ENCODE assay signal across 25 mouse cellular contexts in the genomic region with DNA sequence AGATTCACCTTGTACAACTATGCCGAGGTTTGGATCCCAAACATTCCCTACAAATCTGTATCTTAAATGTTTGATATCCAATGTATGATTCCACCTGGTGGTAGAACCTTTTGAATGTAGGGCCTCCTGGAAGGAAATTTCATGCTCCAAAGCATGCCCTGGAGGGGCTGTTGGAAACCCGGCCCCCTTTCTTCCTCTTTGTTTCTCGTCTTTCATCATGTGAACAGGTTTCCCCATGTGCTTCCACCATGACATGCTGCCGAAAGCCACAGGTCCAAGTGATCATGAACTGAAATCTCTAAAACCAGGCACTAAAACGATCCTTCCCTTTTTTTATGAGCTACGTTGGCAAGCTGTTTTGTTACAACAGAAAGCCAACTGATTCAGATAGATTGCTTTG. TPM values are rescaled to one million over a fixed set of nuclear protein-coding genes. Genes with fewer than 3 reads are reported as not detected.
"Had no signal": no experiment of that assay in that cellular context is flagged by ENCODE, and none has a peak within 500 bp of the region (broad histone marks: within the 10 kb centered on the region; RNA-seq: fewer than 3 reads in every experiment).

No protein-coding gene starts in this region.

- DNase-seq: gastrocnemius, adult 2 months; gastrocnemius, postnatal 10 days; gastrocnemius, postnatal 25 days; heart, adult 18-20 months; heart, postnatal 14 days; heart, postnatal 36 days; kidney, adult 11 months; kidney, adult 2 months; kidney, postnatal 10 days; kidney, postnatal 25 days; kidney, postnatal 4 days; left cerebral cortex, postnatal 4 days had no signal

- H3K4me1 ChIP-seq: heart, embryonic 13.5 days; heart, embryonic 15.5 days; hindbrain, embryonic 13.5 days; hindbrain, embryonic 15.5 days; limb, embryonic 15.5 days; liver, embryonic 12.5 days had no signal

- H3K27ac ChIP-seq: gastrocnemius, adult 2 months; heart, embryonic 13.5 days; heart, embryonic 15.5 days; hindbrain, embryonic 13.5 days; hindbrain, embryonic 15.5 days; hindbrain, postnatal 0 days; layer of hippocampus, adult 2 months; limb, embryonic 13.5 days; limb, embryonic 15.5 days; liver, embryonic 12.5 days; liver, embryonic 14.5 days had no signal

- ATAC-seq: hindbrain, postnatal 0 days; intestine, embryonic 16.5 days; liver, embryonic 12.5 days had no signal

- H3K4me3 ChIP-seq: gastrocnemius, adult 2 months; heart, embryonic 13.5 days; heart, embryonic 15.5 days; hindbrain, embryonic 13.5 days; hindbrain, embryonic 15.5 days; layer of hippocampus, adult 2 months; limb, embryonic 13.5 days; limb, embryonic 15.5 days; liver, embryonic 12.5 days had no signal

- H3K27me3 ChIP-seq: hindbrain, embryonic 15.5 days; limb, embryonic 13.5 days had no signal

- H3K9ac ChIP-seq: heart, embryonic 13.5 days; heart, embryonic 15.5 days; hindbrain, embryonic 13.5 days; hindbrain, embryonic 15.5 days; limb, embryonic 13.5 days; limb, embryonic 15.5 days; liver, embryonic 12.5 days; liver, embryonic 14.5 days had no signal

- H3K36me3 ChIP-seq: heart, embryonic 13.5 days; heart, embryonic 15.5 days; hindbrain, embryonic 13.5 days; hindbrain, embryonic 15.5 days; limb, embryonic 13.5 days; limb, embryonic 15.5 days; liver, embryonic 12.5 days had no signal

RNA-seq across cellular contexts. Expression of gene Tmem100, which starts 16.5 kb away (rescaled TPM):
- total RNA-seq: hematopoietic stem cell, adult 5-6 weeks had no signal
- polyA plus RNA-seq: liver, adult 2 months had no signal
